Mouse (Mus musculus) C2C12 (cell line): Measurements from ENCODE around the gene A1cf.

Source experiments
- CTCF ChIP-seq: IDR thresholded peaks from one replicate; pipeline ENCODE4 v1.5.1; 2011; ENCODE audit not compliant: control insufficient read depth, insufficient read depth, insufficient read length
- MYOG ChIP-seq: IDR thresholded peaks from one replicate; pipeline ENCODE4 v1.6.1; 2011; ENCODE audit not compliant: control insufficient read depth, insufficient read length; ENCODE audit errors: extremely low read depth
- USF1 ChIP-seq: IDR thresholded peaks from one replicate; pipeline ENCODE4 v1.6.1; 2011; ENCODE audit warnings: low read depth, mild to moderate bottlenecking, control low read depth, moderate library complexity

DNA sequence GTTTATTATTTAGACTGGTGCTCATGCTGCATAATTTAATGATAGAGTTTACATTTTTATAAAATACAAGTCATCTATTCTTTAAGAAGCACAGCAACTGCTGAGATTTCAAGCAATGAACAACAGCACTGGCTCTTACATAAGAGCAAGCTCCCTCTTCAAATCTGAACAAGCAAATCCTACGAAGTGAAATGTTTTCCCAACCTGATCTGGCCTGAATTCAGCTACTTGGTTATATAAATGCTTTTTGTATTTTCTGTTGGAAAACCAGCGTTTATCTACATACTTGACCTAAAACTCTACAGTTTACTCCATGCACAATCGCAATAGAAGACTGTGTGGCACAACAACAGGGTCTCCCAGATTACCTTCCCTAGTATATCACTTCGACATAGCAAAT lies 488 bp upstream of the A1cf start:
- TF ChIP-seq CTCF (no peak), USF1 (no peak), MYOG (no peak)
